Mouse (Mus musculus) kidney, adult 8-10 months (tissue): ENCODE results near the gene Gm33543.
A peak's percentile ranks its signal among the peaks of the same experiment; 100 is the strongest.

Source experiments
- DNase-seq, 2 experiments: peaks; one replicate each; pipeline ENCODE4 v3.0.0; 2022

Gm33543 gene

GRCm38 (mm10) chr10:95836530-95837264 is 6.0 kb downstream of the Gm33543 start:
- DNase-seq = peak; percentile 34 to 54

- DNase-seq = no peak
These were observed 11.8 kb downstream of the Gm33543 start for GRCm38 (mm10) chr10:95830891-95831290.

- no peak for DNase-seq
These were observed 13.3 kb downstream of the Gm33543 start for GRCm38 (mm10) chr10:95829471-95829870.

GRCm38 (mm10) chr10:95828374-95828773 is 14.4 kb downstream of the Gm33543 start:
- peak in 1 of 2 experiments; percentile 15 for DNase-seq

GRCm38 (mm10) chr10:95825651-95826050 is 17.1 kb downstream of the Gm33543 start:
- DNase-seq = no peak

GRCm38 (mm10) chr10:95818506-95818905 is 24.2 kb downstream of the Gm33543 start:
- DNase-seq = no peak

GRCm38 (mm10) chr10:95817419-95818161 is 25.1 kb downstream of the Gm33543 start:
- no peak for DNase-seq

- DNase-seq = no peak
These were observed 28.4 kb downstream of the Gm33543 start for GRCm38 (mm10) chr10:95814351-95814750.

GRCm38 (mm10) chr10:95811869-95812268 is 30.9 kb downstream of the Gm33543 start:
- DNase-seq = no peak

GRCm38 (mm10) chr10:95801443-95801811 is 41.3 kb downstream of the Gm33543 start:
- DNase-seq = no peak

- no peak for DNase-seq
These were observed 41.9 kb downstream of the Gm33543 start for GRCm38 (mm10) chr10:95800693-95801442.

- no peak for DNase-seq
These were observed 44.9 kb downstream of the Gm33543 start for GRCm38 (mm10) chr10:95797645-95798395.

- no peak for DNase-seq
These were observed 47.2 kb downstream of the Gm33543 start for GRCm38 (mm10) chr10:95795500-95795899.

- DNase-seq = no peak
These were observed 48.0 kb downstream of the Gm33543 start for GRCm38 (mm10) chr10:95794706-95795105.

- DNase-seq = no peak
These were observed 51.3 kb downstream of the Gm33543 start for GRCm38 (mm10) chr10:95791427-95791804.

- DNase-seq = no peak
These were observed 51.8 kb downstream of the Gm33543 start for GRCm38 (mm10) chr10:95790771-95791426.

- DNase-seq = no peak
These were observed 55.6 kb downstream of the Gm33543 start for GRCm38 (mm10) chr10:95787176-95787575.

- no peak for DNase-seq
These were observed 57.9 kb downstream of the Gm33543 start for GRCm38 (mm10) chr10:95784837-95785236.

- DNase-seq = no peak
These were observed 61.7 kb downstream of the Gm33543 start for GRCm38 (mm10) chr10:95780881-95781600.

GRCm38 (mm10) chr10:95779801-95780385 is 62.8 kb downstream of the Gm33543 start:
- DNase-seq = no peak

GRCm38 (mm10) chr10:95778622-95779021 is 64.1 kb downstream of the Gm33543 start:
- peak; percentile 41 to 73 for DNase-seq
